Comparison of ENCODE assay signal across 10 mouse cellular contexts in genomic region chr3:152304093-152304815, GRCm38 (mm10). TPM values are rescaled to one million over a fixed set of nuclear protein-coding genes. Genes with fewer than 3 reads are reported as not detected.
DNase-seq lines count a peak whose midpoint lies in the region; ATAC-seq and TF ChIP-seq lines count a peak whose summit lies in the region.
"Had no signal": no experiment of that assay in that cellular context is flagged by ENCODE, and none has a peak within 500 bp of the region (broad histone marks: within the 10 kb centered on the region; RNA-seq: fewer than 3 reads in every experiment).

No protein-coding gene starts in this region.

- H3K9me3 ChIP-seq in ES-E14 (ENCODE audit: control insufficient read depth, insufficient read depth, low read depth, low read length), result no peaks in the 10 kb centered on the region
- H3K9me3 ChIP-seq in heart, embryonic 13.5 days, result no peaks in the 10 kb centered on the region
- no peaks in the 10 kb centered on the region for H3K9me3 ChIP-seq in limb, embryonic 14.5 days (ENCODE audit: control insufficient read depth, low read length)
- H3K9me3 ChIP-seq in neural tube, embryonic 15.5 days (replicated peaks), result no peaks in the 10 kb centered on the region

- DNase-seq in ES-E14 (ENCODE audit: low read depth, low spot score), result no peak
- DNase-seq in Muller cell, postnatal 12 days (ENCODE audit: inconsistent ontology term), result peak; percentile 80
- no peak for DNase-seq in limb, embryonic 14.5 days (ENCODE audit: low spot score)
- no peak for DNase-seq in cerebellum, adult 9-10 months
- DNase-seq in urinary bladder, postnatal 36 days (ENCODE audit: low spot score in 2 of 2), result no peak
- DNase-seq: forebrain, postnatal 0 days had no signal

- no peak overlapping the region for H3K9ac ChIP-seq in ES-E14 (ENCODE audit: insufficient read depth, low read depth, low read length, poor library complexity, severe bottlenecking)
- H3K9ac ChIP-seq in heart, embryonic 13.5 days, result peak overlapping the region; percentile 50
- H3K9ac ChIP-seq in limb, embryonic 14.5 days (ENCODE audit: low read depth, low read length, severe bottlenecking), result no peak overlapping the region
- H3K9ac ChIP-seq in neural tube, embryonic 15.5 days (replicated peaks), result no peak overlapping the region
- H3K9ac ChIP-seq: forebrain, postnatal 0 days had no signal

- peaks cover 13% of the 10 kb centered on the region; the same call in 1 of the 2 replicates for H3K36me3 ChIP-seq in ES-E14 (ENCODE audit: control insufficient read depth, insufficient read depth, low read length, poor library complexity, severe bottlenecking)
- peaks cover 21% of the 10 kb centered on the region for H3K36me3 ChIP-seq in heart, embryonic 13.5 days
- H3K36me3 ChIP-seq in limb, embryonic 14.5 days (ENCODE audit: control insufficient read depth, insufficient read depth, low read length), result peaks cover 19% of the 10 kb centered on the region
- H3K36me3 ChIP-seq in neural tube, embryonic 15.5 days, result peaks cover 48% of the 10 kb centered on the region

- WGBS in heart, embryonic 13.5 days, result 7% methylated on average over 6 of the region's 6 CpGs
- 26% methylated on average over 6 of the region's 6 CpGs for WGBS in limb, embryonic 14.5 days
- 59% methylated on average over 6 of the region's 6 CpGs for WGBS in neural tube, embryonic 15.5 days

- TF ChIP-seq POLR2A in limb, embryonic 14.5 days (IDR thresholded peaks at IDR 0.05; ENCODE audit: borderline replicate concordance, extremely low read depth, insufficient read depth, insufficient read length), result no peak

- peak overlapping the region; percentile 39 for H3K4me2 ChIP-seq in heart, embryonic 13.5 days
- no peak overlapping the region for H3K4me2 ChIP-seq in limb, embryonic 14.5 days (replicated peaks; ENCODE audit: low read depth, low read length, severe bottlenecking)
- no peak overlapping the region for H3K4me2 ChIP-seq in neural tube, embryonic 15.5 days
- H3K4me2 ChIP-seq: liver, embryonic 11.5 days had no signal

- no peaks in the 10 kb centered on the region for H3K4me1 ChIP-seq in ES-E14 (ENCODE audit: control insufficient read depth in 2 of 2, insufficient read depth in 2 of 2, low read length in 2 of 2, poor library complexity in 1 of 2)
- peaks cover 67% of the 10 kb centered on the region for H3K4me1 ChIP-seq in heart, embryonic 13.5 days
- H3K4me1 ChIP-seq in limb, embryonic 14.5 days (ENCODE audit: control insufficient read depth, insufficient read depth, low read length), result peaks cover 10% of the 10 kb centered on the region; the same call in 1 of the 2 replicates
- 0 out of 2 replicates have a peak, but pooled peaks cover 3% of the 10 kb centered on the region for H3K4me1 ChIP-seq in neural tube, embryonic 15.5 days

- in situ Hi-C loops in ES-E14 (cut with MboI; ENCODE audit: low sequenced_read_pairs in 2 of 2, unreplicated experiment in 2 of 2), result no loop called here

- H3K27ac ChIP-seq in ES-E14 (ENCODE audit: insufficient read depth, low read depth, low read length, poor library complexity, severe bottlenecking), result no peak overlapping the region
- H3K27ac ChIP-seq in heart, embryonic 13.5 days (replicated peaks), result peak overlapping the region; percentile 98
- 0 out of 2 replicates have a peak overlapping the region, but pooled peaks have one; percentile 38 for H3K27ac ChIP-seq in limb, embryonic 14.5 days (replicated peaks; ENCODE audit: low read depth, low read length)
- H3K27ac ChIP-seq in neural tube, embryonic 15.5 days (replicated peaks), result no peak overlapping the region

- no peak overlapping the region for H3K4me3 ChIP-seq in ES-E14 (ENCODE audit: insufficient read depth in 1 of 2, low read depth in 1 of 2, low read length in 2 of 2, poor library complexity in 1 of 2, severe bottlenecking in 1 of 2)
- no peak overlapping the region for H3K4me3 ChIP-seq in heart, embryonic 13.5 days
- no peak overlapping the region for H3K4me3 ChIP-seq in limb, embryonic 14.5 days (replicated peaks; ENCODE audit: low read length)
- no peak overlapping the region for H3K4me3 ChIP-seq in neural tube, embryonic 15.5 days (replicated peaks)

- ATAC-seq in heart, embryonic 13.5 days (ENCODE audit: extremely low read depth, insufficient number of reproducible peaks, low FRiP score, low TSS enrichment), result peak; percentile 65; the same call in 1 of the 2 replicates
- peak; percentile 53; the same call in 1 of the 2 replicates for ATAC-seq in limb, embryonic 14.5 days (ENCODE audit: low FRiP score, low read depth)
- ATAC-seq in megakaryocyte progenitor cell, adult 5-6 weeks (replicated peaks; ENCODE audit: poor library complexity), result no peak
- ATAC-seq in neural tube, embryonic 15.5 days (ENCODE audit: low FRiP score), result no peak
- ATAC-seq: forebrain, postnatal 0 days had no signal

- no peaks in the 10 kb centered on the region for H3K27me3 ChIP-seq in heart, embryonic 13.5 days (replicated peaks)
- H3K27me3 ChIP-seq in limb, embryonic 14.5 days (ENCODE audit: control insufficient read depth, insufficient read depth, low read length), result no peaks in the 10 kb centered on the region
- no peaks in the 10 kb centered on the region for H3K27me3 ChIP-seq in neural tube, embryonic 15.5 days (replicated peaks)

TF ChIP-seq in ES-E14, 5 proteins besides CTCF, POLR2A, EP300 and RAD21:
- TF ChIP-seq HCFC1 (IDR thresholded peaks at IDR 0.05; ENCODE audit: borderline replicate concordance, insufficient read depth, low read length), result no peak
- peak; percentile 72 for TF ChIP-seq ZNF384 (IDR thresholded peaks at IDR 0.05; ENCODE audit: low read depth, low read length)

RNA-seq across cellular contexts. Expression of gene Miga1, which starts 36.0 kb away (rescaled TPM):
- 28.7 and 35.2 TPM in 2 replicates for total RNA-seq in ES-E14 (2012; rRNA removed)
- polyA plus RNA-seq in heart, embryonic 13.5 days (2015; fragmentation: Nextera tagmentation; extraction: Ambion mirVana), result 10.8 and 12.0 TPM in 2 replicates
- 19.8 and 23.4 TPM in 2 replicates for polyA plus RNA-seq in limb, embryonic 14.5 days (2012; rRNA removed)
- polyA plus RNA-seq in limb, embryonic 14.5 days (2014; fragmentation: Nextera tagmentation; extraction: Ambion mirVana), result 18.0 and 19.1 TPM in 2 replicates
- total RNA-seq in megakaryocyte progenitor cell, adult 5-6 weeks (2015), result 20.4 and 22.3 TPM in 2 replicates
- 25.9 and 36.1 TPM in 2 replicates for total RNA-seq in megakaryocyte progenitor cell, adult 5-6 weeks (2017)
- polyA plus RNA-seq in neural tube, embryonic 15.5 days (2015; fragmentation: Nextera tagmentation; extraction: Ambion mirVana), result 16.8 and 17.3 TPM in 2 replicates

RNA-seq across cellular contexts. Expression of gene Nexn, which starts 38.1 kb away (rescaled TPM):
- total RNA-seq in ES-E14 (2012; rRNA removed), result 2.6 and 3.1 TPM in 2 replicates
- 192 and 211 TPM in 2 replicates for polyA plus RNA-seq in heart, embryonic 13.5 days (2015; fragmentation: Nextera tagmentation; extraction: Ambion mirVana)
- polyA plus RNA-seq in limb, embryonic 14.5 days (2012; rRNA removed), result 7.2 and 17.5 TPM in 2 replicates
- 23.8 and 26.0 TPM in 2 replicates for polyA plus RNA-seq in limb, embryonic 14.5 days (2014; fragmentation: Nextera tagmentation; extraction: Ambion mirVana)
- total RNA-seq in megakaryocyte progenitor cell, adult 5-6 weeks (2015), result not detected in 2 replicates
- not detected in 2 replicates for total RNA-seq in megakaryocyte progenitor cell, adult 5-6 weeks (2017)
- 2.4 and 5.9 TPM in 2 replicates for polyA plus RNA-seq in neural tube, embryonic 15.5 days (2015; fragmentation: Nextera tagmentation; extraction: Ambion mirVana)

RNA-seq across cellular contexts. Expression of gene Usp33, which starts 42.0 kb away (rescaled TPM):
- total RNA-seq in ES-E14 (2012; rRNA removed), result 47.9 and 49.5 TPM in 2 replicates
- 25.5 and 28.2 TPM in 2 replicates for polyA plus RNA-seq in heart, embryonic 13.5 days (2015; fragmentation: Nextera tagmentation; extraction: Ambion mirVana)
- 44.0 and 54.9 TPM in 2 replicates for polyA plus RNA-seq in limb, embryonic 14.5 days (2012; rRNA removed)
- polyA plus RNA-seq in limb, embryonic 14.5 days (2014; fragmentation: Nextera tagmentation; extraction: Ambion mirVana), result 44.9 and 50.9 TPM in 2 replicates
- total RNA-seq in megakaryocyte progenitor cell, adult 5-6 weeks (2015), result 23.5 and 35.7 TPM in 2 replicates
- 48.4 and 83.5 TPM in 2 replicates for total RNA-seq in megakaryocyte progenitor cell, adult 5-6 weeks (2017)
- polyA plus RNA-seq in neural tube, embryonic 15.5 days (2015; fragmentation: Nextera tagmentation; extraction: Ambion mirVana), result 80.9 and 88.5 TPM in 2 replicates

Comparison
In these comparisons a context has a peak if more than half of its experiments do, and no peak if none do; other contexts are left out.
1. H3K27ac ChIP-seq: peak in heart, embryonic 13.5 days (single experiment) and limb, embryonic 14.5 days (single experiment); none in ES-E14 (single experiment) and neural tube, embryonic 15.5 days (single experiment).
2. ATAC-seq: peak in heart, embryonic 13.5 days (single experiment) and limb, embryonic 14.5 days (single experiment); none in megakaryocyte progenitor cell, adult 5-6 weeks (single experiment) and neural tube, embryonic 15.5 days (single experiment).